Comparison of ENCODE assay signal across 8 mouse cellular contexts in genomic region chr8:92357398-92357981, GRCm38 (mm10). TPM values are rescaled to one million over a fixed set of nuclear protein-coding genes. Genes with fewer than 3 reads are reported as not detected.
DNase-seq lines count a peak whose midpoint lies in the region; ATAC-seq and TF ChIP-seq lines count a peak whose summit lies in the region.

Gene Irx5 (plus strand): TSS chr8:92357625.

- no peaks in the 10 kb centered on the region for H3K9me3 ChIP-seq in embryonic facial prominence, embryonic 10.5 days
- no peaks in the 10 kb centered on the region for H3K9me3 ChIP-seq in heart, embryonic 10.5 days
- H3K9me3 ChIP-seq in lung, postnatal 0 days (ENCODE audit: low read length), result no peaks in the 10 kb centered on the region

- H3K4me3 ChIP-seq in C2C12 (ENCODE audit: insufficient read depth, poor library complexity, severe bottlenecking), result peak within 1 kb of the TSS; percentile 78
- H3K4me3 ChIP-seq in embryonic facial prominence, embryonic 10.5 days, result peak within 1 kb of the TSS; percentile 79
- peak within 1 kb of the TSS; percentile 82 for H3K4me3 ChIP-seq in heart, embryonic 10.5 days
- H3K4me3 ChIP-seq in lung, postnatal 0 days (ENCODE audit: low read depth, low read length), result peak within 1 kb of the TSS; percentile 70
- H3K4me3 ChIP-seq in small intestine, adult 2 months (ENCODE audit: low read depth, low read length), result peak within 1 kb of the TSS; percentile 84

- H3K79me2 ChIP-seq in C2C12 (ENCODE audit: control insufficient read depth, insufficient read depth), result peaks cover 73% of the 10 kb centered on the region

- H3K79me3 ChIP-seq in C2C12 (ENCODE audit: low read depth), result peaks cover 32% of the 10 kb centered on the region

- TF ChIP-seq POLR2A in small intestine, adult 2 months (IDR thresholded peaks at IDR 0.05; ENCODE audit: low read depth, low read length), result no peak

- no peak for TF ChIP-seq CTCF in C2C12 (IDR thresholded peaks at IDR 0.05; ENCODE audit: control insufficient read depth, insufficient read depth, insufficient read length)
- TF ChIP-seq CTCF in lung, postnatal 0 days (IDR thresholded peaks at IDR 0.05), result peak; percentile 32; the same call in 1 of the 2 replicates
- no peak for TF ChIP-seq CTCF in small intestine, adult 2 months (IDR thresholded peaks at IDR 0.05; ENCODE audit: extremely low read depth, insufficient read length, insufficient replicate concordance, low read depth, low read length)

- H3K36me3 ChIP-seq in C2C12 (ENCODE audit: control insufficient read depth, insufficient read depth), result peaks cover 20% of the 10 kb centered on the region
- peaks cover 10% of the 10 kb centered on the region for H3K36me3 ChIP-seq in embryonic facial prominence, embryonic 10.5 days (replicated peaks)
- H3K36me3 ChIP-seq in heart, embryonic 10.5 days, result peaks cover 15% of the 10 kb centered on the region; the same call in 1 of the 2 replicates
- H3K36me3 ChIP-seq in lung, postnatal 0 days (ENCODE audit: insufficient read depth, low read length), result no peaks in the 10 kb centered on the region
- no peaks in the 10 kb centered on the region for H3K36me3 ChIP-seq in small intestine, adult 2 months (ENCODE audit: control insufficient read depth, insufficient read depth, low read length)

- DNase-seq in R1 (ENCODE audit: low read depth, low spot score), result peak; percentile 83
- peak; percentile 94 for DNase-seq in embryonic facial prominence, embryonic 10.5 days (ENCODE audit: low spot score)
- DNase-seq in heart, embryonic 10.5 days (ENCODE audit: low spot score), result peak; percentile 91
- DNase-seq in kidney, adult 9 months, result peak; percentile 70
- DNase-seq in lung, postnatal 0 days (ENCODE audit: low spot score), result peak; percentile 96
- no peak for DNase-seq in spleen, postnatal 10 days (ENCODE audit: low spot score in 2 of 2)

- peaks cover 83% of the 10 kb centered on the region for H3K4me1 ChIP-seq in embryonic facial prominence, embryonic 10.5 days
- H3K4me1 ChIP-seq in heart, embryonic 10.5 days, result peaks cover 45% of the 10 kb centered on the region
- H3K4me1 ChIP-seq in lung, postnatal 0 days (ENCODE audit: insufficient read depth, low read depth, low read length), result peaks cover 7% of the 10 kb centered on the region; the same call in 1 of the 2 replicates
- H3K4me1 ChIP-seq in small intestine, adult 2 months (ENCODE audit: control insufficient read depth, insufficient read depth, insufficient read length, low read length), result peaks cover 22% of the 10 kb centered on the region

- WGBS in embryonic facial prominence, embryonic 10.5 days, result under 1% methylated on average over 46 of the region's 47 CpGs
- WGBS in heart, embryonic 10.5 days, result 0% methylated on average over 46 of the region's 47 CpGs
- under 1% methylated on average over 23 of the region's 47 CpGs for WGBS in lung, postnatal 0 days
- WGBS in small intestine, adult 2 months, result under 1% methylated on average over 46 of the region's 47 CpGs

- peak within 1 kb of the TSS; percentile 60 for H3K9ac ChIP-seq in lung, postnatal 0 days (replicated peaks; ENCODE audit: low read depth)

- peak within 1 kb of the TSS; percentile 94 for H3K27ac ChIP-seq in embryonic facial prominence, embryonic 10.5 days (replicated peaks)
- peak within 1 kb of the TSS; percentile 91 for H3K27ac ChIP-seq in heart, embryonic 10.5 days
- H3K27ac ChIP-seq in lung, postnatal 0 days (ENCODE audit: low read length), result peak within 1 kb of the TSS; percentile 90
- H3K27ac ChIP-seq in small intestine, adult 2 months (ENCODE audit: insufficient read depth, low read depth, low read length), result no peak within 1 kb of the TSS

- H3ac ChIP-seq in C2C12 (ENCODE audit: control insufficient read depth, insufficient read length, low read depth), result peak within 1 kb of the TSS; percentile 87

- peak within 1 kb of the TSS; percentile 60 for H3K4me2 ChIP-seq in lung, postnatal 0 days (replicated peaks; ENCODE audit: low read depth, low read length)

- TF ChIP-seq EP300 in lung, postnatal 0 days (IDR thresholded peaks at IDR 0.05), result no peak

- peak; percentile 74 for ATAC-seq in lung, postnatal 0 days

- H3K27me3 ChIP-seq in C2C12 (ENCODE audit: control insufficient read depth, insufficient read depth, insufficient read length), result no peaks in the 10 kb centered on the region
- H3K27me3 ChIP-seq in embryonic facial prominence, embryonic 10.5 days (replicated peaks; ENCODE audit: low read depth, poor library complexity, severe bottlenecking), result peaks cover 70% of the 10 kb centered on the region
- peaks cover 49% of the 10 kb centered on the region for H3K27me3 ChIP-seq in heart, embryonic 10.5 days (ENCODE audit: insufficient read depth, poor library complexity, severe bottlenecking)
- H3K27me3 ChIP-seq in lung, postnatal 0 days (replicated peaks; ENCODE audit: insufficient read depth, low read length), result peaks cover 43% of the 10 kb centered on the region
- peaks cover 68% of the 10 kb centered on the region for H3K27me3 ChIP-seq in small intestine, adult 2 months (ENCODE audit: control insufficient read depth, insufficient read depth, low read length)

TF ChIP-seq in C2C12, 6 proteins besides CTCF, POLR2A, EP300 and RAD21:
- no peak for TF ChIP-seq MAX (IDR thresholded peaks at IDR 0.05)
- TF ChIP-seq CEBPB (IDR thresholded peaks at IDR 0.05; ENCODE audit: low read depth), result no peak
- TF ChIP-seq FOSL1 (IDR thresholded peaks at IDR 0.05; ENCODE audit: insufficient read depth, low read length, poor library complexity, severe bottlenecking), result no peak
- no peak for TF ChIP-seq MYOD1 (IDR thresholded peaks at IDR 0.05; ENCODE audit: control insufficient read depth, insufficient read length, low read depth)
- TF ChIP-seq USF1 (IDR thresholded peaks at IDR 0.05; ENCODE audit: low read depth), result no peak
- no peak for TF ChIP-seq MYOG (IDR thresholded peaks at IDR 0.05; ENCODE audit: control insufficient read depth, extremely low read depth, insufficient read length)
TF ChIP-seq in C2C12: peak in this region for 0.

RNA-seq across cellular contexts. Expression of gene Irx5, which starts in this region (rescaled TPM):
- 4.9 TPM for polyA plus RNA-seq in C2C12 (2012; fragmentation: generic; extraction: Trizol)
- 9.5 and 10.2 TPM in 2 replicates for polyA plus RNA-seq in embryonic facial prominence, embryonic 10.5 days (2016; fragmentation: Nextera tagmentation; extraction: Ambion mirVana)
- 13.2 and 13.7 TPM in 2 replicates for polyA plus RNA-seq in heart, embryonic 10.5 days (2016; fragmentation: Nextera tagmentation; extraction: Ambion mirVana)
- polyA plus RNA-seq in lung, postnatal 0 days (2015; fragmentation: Nextera tagmentation; extraction: Ambion mirVana), result 19.3 and 21.1 TPM in 2 replicates
- 0.20 and 0.23 TPM in 2 replicates for polyA plus RNA-seq in small intestine, adult 2 months (2012; rRNA removed)

Comparison
In these comparisons a context has a peak if more than half of its experiments do, and no peak if none do; other contexts are left out.
1. DNase-seq: peak in R1 (single experiment), embryonic facial prominence, embryonic 10.5 days (single experiment), heart, embryonic 10.5 days (single experiment), kidney, adult 9 months (single experiment) and lung, postnatal 0 days (single experiment); none in spleen, postnatal 10 days (0 of 2).
2. Peak in every context shown above with its lines, with median percentiles within 50 percentile points of each other: H3K4me3 ChIP-seq.